Mouse (Mus musculus) heart, embryonic 11.5 days (tissue): Measurements from ENCODE around the gene Cyp4v3. TPM values are rescaled to one million over a fixed set of nuclear protein-coding genes. Genes with fewer than 3 reads are reported as not detected.

Experiments used
- ATAC-seq: fragments of 200-750 bp; cut with Nextera tagmentation; replicated peaks from 2 replicates; pipeline ENCODE4 v1.8.0; 2017; ENCODE audit warnings: moderate library complexity; ENCODE audit not compliant: insufficient number of reproducible peaks, low FRiP score, low TSS enrichment
- H3K27ac ChIP-seq: fragments of 300-500 bp; sonication (generic); 2 replicates; pipeline ENCODE4 v1.5.1; 2014; ENCODE audit warnings: mild to moderate bottlenecking, low read depth, low read length
- H3K27me3 ChIP-seq: fragments of 300-500 bp; sonication (generic); 2 replicates; pipeline ENCODE4 v1.6.1; 2014; ENCODE audit warnings: mild to moderate bottlenecking, low read length, mixed read lengths; ENCODE audit not compliant: control insufficient read depth, insufficient read depth
- H3K36me3 ChIP-seq: fragments of 300-500 bp; sonication (generic); 2 replicates; pipeline ENCODE4 v1.6.1; 2014; ENCODE audit warnings: mild to moderate bottlenecking, low read length, moderate library complexity, mixed read lengths; ENCODE audit not compliant: control insufficient read depth, insufficient read depth
- H3K4me1 ChIP-seq: fragments of 300-500 bp; sonication (generic); 2 replicates; pipeline ENCODE4 v1.6.1; 2014; ENCODE audit warnings: low read length; ENCODE audit not compliant: control insufficient read depth, insufficient read depth
- H3K4me2 ChIP-seq: fragments of 300-500 bp; sonication (generic); 2 replicates; pipeline ENCODE4 v1.6.1; 2014; ENCODE audit warnings: mild to moderate bottlenecking, moderate library complexity
- H3K4me3 ChIP-seq: fragments of 300-500 bp; sonication (generic); 2 replicates; pipeline ENCODE4 v1.5.1; 2014; ENCODE audit warnings: low read depth, low read length
- H3K9ac ChIP-seq: fragments of 300-500 bp; sonication (generic); 2 replicates; pipeline ENCODE4 v1.6.1; 2014; ENCODE audit warnings: mild to moderate bottlenecking, low read depth, low read length, moderate library complexity
- H3K9me3 ChIP-seq: fragments of 300-500 bp; sonication (generic); replicated peaks from 2 replicates; pipeline ENCODE4 v1.6.1; 2016; ENCODE audit warnings: low read length; ENCODE audit not compliant: control insufficient read depth
- WGBS: fragments of 180-500 bp; shearing (Covaris S2); extraction: QIAGEN DNeasy Blood & Tissue Kit; methylation state at CpG from one replicate; pipeline ENCODE4 v1.1.7; 2014; ENCODE audit not compliant: insufficient replicate concordance; 5-methylcytosine and 5-hydroxymethylcytosine counted together
- polyA plus RNA-seq: library from polyadenylated mRNA; unstranded; fragments of >200 nt; fragmentation: Nextera tagmentation; extraction: Ambion mirVana; gene quantifications from 2 replicates; pipeline ENCODE4 v1.2.1, GENCODE M21; 2014

The Cyp4v3 gene
- polyA plus RNA-seq: 0.44 and 0.51 TPM in 2 replicates

DNA sequence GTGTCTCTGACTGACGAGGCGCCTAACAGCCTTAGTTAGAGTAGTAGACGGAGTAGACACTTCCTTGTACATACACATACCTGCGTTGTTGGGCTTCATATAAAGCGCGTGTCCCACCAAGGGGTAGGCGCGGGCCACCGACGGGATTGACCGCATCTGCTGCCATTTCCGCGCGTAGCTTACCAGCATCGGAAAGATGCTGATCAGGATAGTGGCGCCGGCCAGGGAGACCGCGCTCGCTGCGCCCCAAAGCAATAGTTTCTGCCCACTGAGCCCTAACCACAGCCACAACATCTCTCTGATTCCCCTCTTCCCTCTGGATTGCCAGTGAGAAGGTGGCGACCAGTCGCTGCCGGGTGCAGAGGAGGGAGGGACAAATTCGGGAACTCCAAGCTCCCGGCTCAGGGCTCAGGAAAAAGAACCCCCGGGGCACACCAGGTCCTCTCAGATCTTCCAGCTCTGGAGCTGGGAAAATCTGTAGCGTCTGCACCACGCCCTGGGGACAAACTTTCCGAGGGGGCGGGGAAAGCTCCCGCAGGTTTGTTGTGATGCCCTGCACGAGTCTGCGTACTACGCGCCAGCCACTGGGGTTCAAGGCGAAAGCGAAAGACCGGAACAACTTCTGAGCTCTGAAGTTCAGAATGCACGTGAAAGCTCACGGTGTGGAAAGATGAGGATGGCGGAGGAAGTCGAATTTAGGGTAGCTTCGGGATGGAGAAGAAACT, at the start of gene Cyp4v3:
Cyp4v3 (minus strand) TSS at position 532 of the 725 bp plus-strand sequence.
- 0 out of 2 replicates have a peak, but pooled peaks have one; percentile 49 for ATAC-seq
- peak within 1 kb of the TSS; percentile 59 for H3K4me3 ChIP-seq
- no peaks in the 10 kb centered on the region for H3K4me1 ChIP-seq
- H3K27me3 ChIP-seq: no peaks in the 10 kb centered on the region
- H3K27ac ChIP-seq: no peak within 1 kb of the TSS
- H3K9me3 ChIP-seq: no peaks in the 10 kb centered on the region
- H3K4me2 ChIP-seq: peak within 1 kb of the TSS; percentile 86
- no peaks in the 10 kb centered on the region for H3K36me3 ChIP-seq
- H3K9ac ChIP-seq: peak within 1 kb of the TSS; percentile 62
- 1% methylated on average over 44 of the region's 44 CpGs for WGBS

- Histone ChIP-seq H3K4me1 (peaks cover 9% of the 10 kb centered on the region), H3K27ac (no peak within 1 kb of the TSS), H3K9ac (peak within 1 kb of the TSS; percentile 49; the same call in 1 of the 2 replicates), H3K27me3 (peaks cover 11% of the 10 kb centered on the region), H3K36me3 (no peaks in the 10 kb centered on the region), H3K9me3 (no peaks in the 10 kb centered on the region), H3K4me3 (peak within 1 kb of the TSS; percentile 43), H3K4me2 (peak within 1 kb of the TSS; percentile 86)
- no peak for ATAC-seq
- 4% methylated on average over 6 of the region's 6 CpGs for WGBS
Observed at GRCm38 (mm10) chr8:45381963-45382347, 48.9 kb upstream of the Cyp4v3 start, which contains the start of gene Fam149a. Gene Fam149a (minus strand): TSS chr8:45382291.

DNA sequence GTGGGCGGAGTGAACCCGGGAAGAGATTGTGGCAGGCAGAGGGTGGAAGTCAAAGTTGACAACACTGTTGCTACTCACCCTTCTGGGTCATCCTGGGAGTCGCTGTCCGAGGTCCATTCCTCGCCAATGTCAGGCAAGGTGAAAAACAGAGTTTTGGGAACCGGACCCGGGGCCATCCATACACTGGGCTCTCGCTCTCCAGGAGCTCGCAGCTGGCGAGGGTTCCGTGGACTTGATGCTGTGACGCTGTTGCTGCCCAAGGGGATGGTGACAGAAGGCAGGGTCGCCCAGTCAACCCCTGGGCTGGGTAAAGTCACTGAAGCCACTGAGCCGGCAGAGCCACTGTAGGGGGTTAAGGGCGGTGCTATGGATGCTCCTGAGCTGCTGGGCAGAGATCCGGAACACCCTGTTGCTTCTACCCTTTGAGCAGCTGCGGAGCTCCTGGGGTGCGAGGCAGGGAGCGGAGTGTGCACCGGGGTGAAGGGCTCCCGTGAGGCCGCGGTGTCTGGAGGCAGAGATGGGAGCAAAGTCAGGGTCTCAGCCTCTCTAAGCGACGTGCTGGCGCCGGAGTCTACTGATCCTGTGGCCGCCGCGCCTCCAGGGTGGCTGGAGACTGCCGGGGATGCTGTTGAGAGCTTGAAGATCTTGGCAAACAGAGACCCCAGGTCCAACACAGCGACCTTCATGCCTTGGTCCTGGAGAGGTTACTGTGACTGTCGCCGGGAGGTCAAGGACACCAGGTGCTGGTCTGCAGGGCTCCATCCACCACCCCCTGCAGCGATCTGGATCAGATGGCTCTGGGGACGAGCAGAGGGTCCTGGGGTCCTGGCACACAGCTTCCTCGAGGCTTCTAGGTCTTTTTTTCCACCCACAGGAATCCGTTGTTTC, 48.3 kb upstream of the Cyp4v3 start:
- peaks cover 11% of the 10 kb centered on the region for H3K27me3 ChIP-seq
- H3K27ac ChIP-seq: no peak overlapping the region
- ATAC-seq: 0 out of 2 replicates have a peak, but pooled peaks have one; percentile 22
- peak overlapping the region; percentile 43 for H3K4me3 ChIP-seq
- H3K36me3 ChIP-seq: no peaks in the 10 kb centered on the region
- peak overlapping the region; percentile 49; the same call in 1 of the 2 replicates for H3K9ac ChIP-seq
- H3K4me2 ChIP-seq: peak overlapping the region; percentile 86
- no peaks in the 10 kb centered on the region for H3K9me3 ChIP-seq
- WGBS: 1% methylated on average over 38 of the region's 38 CpGs
- H3K4me1 ChIP-seq: peaks cover 9% of the 10 kb centered on the region

GRCm38 (mm10) chr8:45380598-45380997, 47.6 kb upstream of the Cyp4v3 start:
- Histone ChIP-seq H3K4me1 (peaks cover 9% of the 10 kb centered on the region), H3K36me3 (no peaks in the 10 kb centered on the region), H3K4me3 (peak overlapping the region; percentile 43; the same call in 1 of the 2 replicates), H3K27me3 (peaks cover 11% of the 10 kb centered on the region), H3K9ac (no peak overlapping the region), H3K9me3 (no peaks in the 10 kb centered on the region), H3K4me2 (peak overlapping the region; percentile 86), H3K27ac (no peak overlapping the region)
- 15% methylated on average over 4 of the region's 4 CpGs for WGBS
- no peak for ATAC-seq

DNA sequence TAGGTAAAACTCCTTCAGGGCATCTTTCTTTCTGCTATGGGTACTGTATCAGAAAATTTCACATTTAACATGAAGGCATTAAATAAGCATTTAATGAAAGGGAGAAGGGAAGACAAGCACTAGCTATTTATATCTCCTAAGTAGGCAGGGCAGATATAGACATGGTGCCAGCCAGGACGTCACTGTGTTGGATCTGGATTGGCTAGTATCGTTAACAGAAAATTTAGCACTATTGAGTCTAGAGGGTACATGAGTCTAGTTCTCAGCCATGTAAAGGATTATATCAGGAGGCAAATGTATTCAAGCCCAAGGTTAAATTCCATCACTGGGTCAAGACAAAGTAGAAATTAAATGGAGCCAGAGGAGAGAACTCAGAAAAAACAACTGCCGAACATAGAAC, 41.1 kb upstream of the Cyp4v3 start:
- Histone ChIP-seq H3K9ac (no peak overlapping the region), H3K4me1 (no peaks in the 10 kb centered on the region), H3K36me3 (no peaks in the 10 kb centered on the region), H3K27ac (no peak overlapping the region), H3K4me2 (no peak overlapping the region), H3K9me3 (no peaks in the 10 kb centered on the region), H3K4me3 (no peak overlapping the region), H3K27me3 (no peaks in the 10 kb centered on the region)
- no peak for ATAC-seq
- WGBS: 73% methylated on average over 3 of the region's 3 CpGs

DNA sequence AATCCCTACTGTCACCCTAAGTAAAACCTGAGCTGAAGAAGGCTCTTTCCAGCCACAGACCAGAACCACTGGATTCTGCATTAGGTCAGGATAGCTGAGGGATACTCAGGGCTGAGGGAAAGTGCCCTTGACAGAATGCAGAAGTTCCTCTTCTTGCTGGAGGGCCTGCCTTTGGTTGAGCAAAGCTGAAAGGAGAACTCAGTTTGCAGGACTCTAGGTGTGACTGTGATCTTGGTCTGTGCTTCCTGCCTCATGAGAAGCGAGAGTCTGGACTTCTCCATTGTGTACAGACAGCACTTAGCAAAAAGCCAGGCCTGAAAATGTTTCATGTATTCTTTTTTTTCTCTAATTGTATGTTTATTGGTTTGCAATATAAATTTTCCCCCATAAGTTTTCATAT, 34.1 kb upstream of the Cyp4v3 start:
- Histone ChIP-seq H3K36me3 (no peaks in the 10 kb centered on the region), H3K27me3 (no peaks in the 10 kb centered on the region), H3K9ac (no peak overlapping the region), H3K4me3 (no peak overlapping the region), H3K4me2 (no peak overlapping the region), H3K4me1 (no peaks in the 10 kb centered on the region), H3K27ac (no peak overlapping the region), H3K9me3 (no peaks in the 10 kb centered on the region)
- no peak for ATAC-seq
- 70% methylated on average over 1 of the region's 1 CpGs for WGBS

DNA sequence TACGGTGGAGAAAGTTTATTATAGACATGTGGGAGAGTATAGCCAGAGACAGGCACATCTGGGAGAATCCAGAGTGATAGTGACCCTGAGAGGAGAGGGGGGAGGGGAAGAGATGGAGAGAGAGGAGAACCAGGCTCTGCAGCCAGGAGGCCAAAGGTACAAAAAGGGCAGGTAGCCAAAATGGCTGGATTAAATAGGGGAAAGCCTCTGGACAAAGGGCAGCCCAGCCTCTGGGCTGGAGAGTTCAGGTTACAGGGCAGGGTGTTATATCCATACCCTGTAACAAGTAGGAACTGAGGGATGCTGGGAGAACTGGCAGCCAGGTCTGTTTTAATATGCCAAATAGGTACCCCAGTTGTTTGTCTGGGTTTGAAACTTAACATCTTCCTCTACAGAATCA, 30.2 kb upstream of the Cyp4v3 start:
- WGBS: 61% methylated on average over 1 of the region's 1 CpGs
- H3K9me3 ChIP-seq: no peaks in the 10 kb centered on the region
- H3K27ac ChIP-seq: no peak overlapping the region
- H3K36me3 ChIP-seq: no peaks in the 10 kb centered on the region
- ATAC-seq: no peak
- H3K4me1 ChIP-seq: no peaks in the 10 kb centered on the region
- no peaks in the 10 kb centered on the region for H3K27me3 ChIP-seq
- H3K4me2 ChIP-seq: no peak overlapping the region
- no peak overlapping the region for H3K4me3 ChIP-seq
- H3K9ac ChIP-seq: no peak overlapping the region

- Histone ChIP-seq H3K9me3 (no peaks in the 10 kb centered on the region), H3K4me1 (no peaks in the 10 kb centered on the region), H3K36me3 (no peaks in the 10 kb centered on the region), H3K27ac (no peak overlapping the region), H3K4me3 (no peak overlapping the region), H3K4me2 (no peak overlapping the region), H3K27me3 (no peaks in the 10 kb centered on the region), H3K9ac (no peak overlapping the region)
- ATAC-seq: no peak
- WGBS: 56% methylated on average over 6 of the region's 6 CpGs
Observed at GRCm38 (mm10) chr8:45362323-45362722, 29.3 kb upstream of the Cyp4v3 start.
